Mouse (Mus musculus): Measurements from ENCODE around the gene Rnpepl1.

The Rnpepl1 gene

GRCm38 (mm10) chr1:92910239-92910885, at the start of gene Rnpepl1:
TSS of gene Rnpepl1 (plus strand) at chr1:92910783.
- DNase-seq (ENCODE audit: low spot score) = peak; percentile 61

- DNase-seq (ENCODE audit: low spot score) = no peak
Observed at GRCm38 (mm10) chr1:92861503-92861902, 49.1 kb upstream of the Rnpepl1 start.

GRCm38 (mm10) chr1:92863268-92863667, 47.3 kb upstream of the Rnpepl1 start:
- DNase-seq (ENCODE audit: low spot score) = no peak

GRCm38 (mm10) chr1:92866170-92866569, 44.4 kb upstream of the Rnpepl1 start:
- no peak for DNase-seq (ENCODE audit: low spot score)

- no peak for DNase-seq (ENCODE audit: low spot score)
Observed at GRCm38 (mm10) chr1:92869985-92870384, 40.6 kb upstream of the Rnpepl1 start.

GRCm38 (mm10) chr1:92872666-92873065, 37.9 kb upstream of the Rnpepl1 start:
- DNase-seq (ENCODE audit: low spot score) = no peak

GRCm38 (mm10) chr1:92874011-92874410, 36.6 kb upstream of the Rnpepl1 start:
- DNase-seq (ENCODE audit: low spot score) = no peak

GRCm38 (mm10) chr1:92875360-92876111, 35.0 kb upstream of the Rnpepl1 start:
- DNase-seq (ENCODE audit: low spot score) = peak; percentile 26

GRCm38 (mm10) chr1:92877431-92877978, 33.1 kb upstream of the Rnpepl1 start:
- no peak for DNase-seq (ENCODE audit: low spot score)

- DNase-seq (ENCODE audit: low spot score) = no peak
Observed at GRCm38 (mm10) chr1:92878066-92878741, 32.4 kb upstream of the Rnpepl1 start.

GRCm38 (mm10) chr1:92879266-92879665, 31.3 kb upstream of the Rnpepl1 start:
- peak; percentile 48 for DNase-seq (ENCODE audit: low spot score)

- no peak for DNase-seq (ENCODE audit: low spot score)
Observed at GRCm38 (mm10) chr1:92880101-92880500, 30.5 kb upstream of the Rnpepl1 start.

GRCm38 (mm10) chr1:92881982-92882381, 28.6 kb upstream of the Rnpepl1 start:
- DNase-seq (ENCODE audit: low spot score) = no peak

GRCm38 (mm10) chr1:92888901-92889655, 21.5 kb upstream of the Rnpepl1 start:
- no peak for DNase-seq (ENCODE audit: low spot score)

GRCm38 (mm10) chr1:92892791-92893190, 17.8 kb upstream of the Rnpepl1 start:
- DNase-seq (ENCODE audit: low spot score) = no peak

- DNase-seq (ENCODE audit: low spot score) = no peak
Observed at GRCm38 (mm10) chr1:92893896-92894295, 16.7 kb upstream of the Rnpepl1 start.

- peak; percentile 74 for DNase-seq (ENCODE audit: low spot score)
Observed at GRCm38 (mm10) chr1:92895089-92895488, 15.5 kb upstream of the Rnpepl1 start.

GRCm38 (mm10) chr1:92902786-92903185, 7.8 kb upstream of the Rnpepl1 start, which contains the start of gene Ankmy1:
TSS of gene Ankmy1 (minus strand) at chr1:92902906.
- no peak for DNase-seq (ENCODE audit: low spot score)

GRCm38 (mm10) chr1:92903627-92904026, 7.0 kb upstream of the Rnpepl1 start:
- no peak for DNase-seq (ENCODE audit: low spot score)

- no peak for DNase-seq (ENCODE audit: low spot score)
Observed at GRCm38 (mm10) chr1:92905703-92906310, 4.8 kb upstream of the Rnpepl1 start.

Data from left cerebral cortex, adult 11 months (tissue).